Mouse (Mus musculus) small intestine, adult 2 months (tissue): ENCODE measurements around the gene Pdlim4.

Source experiments
- CTCF ChIP-seq: fragments of 200-500 bp; IDR thresholded peaks from 2 replicates; pipeline ENCODE4 v1.5.1; 2012; ENCODE audit warnings: low read depth, mild to moderate bottlenecking, control low read depth, inconsistent platforms, low read length, moderate library complexity, mixed read lengths; ENCODE audit not compliant: insufficient replicate concordance, insufficient read length; ENCODE audit errors: extremely low read depth
- POLR2A ChIP-seq: fragments of 200-500 bp; IDR thresholded peaks from 2 replicates; pipeline ENCODE4 v1.6.1; 2012; ENCODE audit warnings: low read depth, mild to moderate bottlenecking, control low read depth, inconsistent platforms, low read length, moderate library complexity

- TF ChIP-seq POLR2A (no peak), CTCF (no peak)
These were observed 17.7 kb downstream of the Pdlim4 start for GRCm38 (mm10) chr11:54051161-54051560.
